Mouse (Mus musculus) E14TG2a.4 (cell line): ENCODE results near the gene Ttc28.

Source experiments
- H3K27me3 ChIP-seq: 2 replicates; pipeline ENCODE4 v1.6.1; 2014; ENCODE audit warnings: low read length, control low read depth; ENCODE audit not compliant: insufficient read depth
- H3K36me3 ChIP-seq: 2 replicates; pipeline ENCODE4 v1.6.1; 2014; ENCODE audit warnings: low read length, control low read depth; ENCODE audit not compliant: insufficient read depth
- H3K4me1 ChIP-seq: replicated peaks from 2 replicates; pipeline ENCODE4 v1.6.1; 2014; ENCODE audit warnings: low read depth, low read length, control low read depth
- H3K4me3 ChIP-seq: replicated peaks from 2 replicates; pipeline ENCODE4 v1.5.1; 2014; ENCODE audit warnings: mild to moderate bottlenecking, low read length
- H3K9me3 ChIP-seq: 2 replicates; pipeline ENCODE4 v1.6.1; 2014; ENCODE audit warnings: low read length, control low read depth
- CTCF ChIP-seq: conservative IDR thresholded peaks from 2 replicates; pipeline ENCODE4 v1.5.1; 2014; ENCODE audit warnings: low read length
- NANOG ChIP-seq: IDR thresholded peaks from 2 replicates; pipeline ENCODE4 v1.6.1; 2014; ENCODE audit warnings: borderline replicate concordance, low read length, mixed read lengths
- POU5F1 ChIP-seq: IDR thresholded peaks from 2 replicates; pipeline ENCODE4 v1.6.1; 2014; ENCODE audit warnings: low read length, borderline replicate concordance

The Ttc28 gene

GRCm38 (mm10) chr5:110898785-110899184 lies 19.2 kb downstream of the Ttc28 start:
- H3K4me1 ChIP-seq: peaks cover 18% of the 10 kb centered on the region
- no peaks in the 10 kb centered on the region for H3K27me3 ChIP-seq
- no peaks in the 10 kb centered on the region for H3K36me3 ChIP-seq
- H3K4me3 ChIP-seq: no peak overlapping the region
- no peaks in the 10 kb centered on the region for H3K9me3 ChIP-seq
- TF ChIP-seq CTCF (no peak), POU5F1 (no peak), NANOG (no peak)

- no peak for TF ChIP-seq NANOG
- TF ChIP-seq POU5F1: no peak
- no peak for TF ChIP-seq CTCF
- no peaks in the 10 kb centered on the region for H3K27me3 ChIP-seq
- no peaks in the 10 kb centered on the region for H3K9me3 ChIP-seq
- H3K36me3 ChIP-seq: no peaks in the 10 kb centered on the region
- peaks cover 7% of the 10 kb centered on the region for H3K4me1 ChIP-seq
- no peak overlapping the region for H3K4me3 ChIP-seq
Measured at GRCm38 (mm10) chr5:110900331-110900730, 20.7 kb downstream of the Ttc28 start.

- H3K4me1 ChIP-seq: 0 out of 2 replicates have a peak, but pooled peaks cover 2% of the 10 kb centered on the region
- no peak for TF ChIP-seq NANOG
- no peak for TF ChIP-seq CTCF
- TF ChIP-seq POU5F1: no peak
- no peak overlapping the region for H3K4me3 ChIP-seq
- H3K9me3 ChIP-seq: no peaks in the 10 kb centered on the region
- H3K36me3 ChIP-seq: no peaks in the 10 kb centered on the region
- H3K27me3 ChIP-seq: no peaks in the 10 kb centered on the region
Measured at GRCm38 (mm10) chr5:110906708-110907107, 27.1 kb downstream of the Ttc28 start.

- H3K9me3 ChIP-seq: no peaks in the 10 kb centered on the region
- H3K4me3 ChIP-seq: no peak overlapping the region
- no peaks in the 10 kb centered on the region for H3K36me3 ChIP-seq
- 0 out of 2 replicates have a peak, but pooled peaks cover 2% of the 10 kb centered on the region for H3K4me1 ChIP-seq
- no peak for TF ChIP-seq POU5F1
- no peak for TF ChIP-seq CTCF
- no peak for TF ChIP-seq NANOG
- no peaks in the 10 kb centered on the region for H3K27me3 ChIP-seq
Measured at GRCm38 (mm10) chr5:110908879-110909278, 29.3 kb downstream of the Ttc28 start.

GRCm38 (mm10) chr5:110909955-110910589 lies 30.5 kb downstream of the Ttc28 start:
- H3K4me3 ChIP-seq: no peak overlapping the region
- no peaks in the 10 kb centered on the region for H3K36me3 ChIP-seq
- H3K27me3 ChIP-seq: 0 out of 2 replicates have a peak, but pooled peaks cover 2% of the 10 kb centered on the region
- no peaks in the 10 kb centered on the region for H3K9me3 ChIP-seq
- 0 out of 2 replicates have a peak, but pooled peaks cover 2% of the 10 kb centered on the region for H3K4me1 ChIP-seq
- no peak for TF ChIP-seq POU5F1
- TF ChIP-seq NANOG: no peak

GRCm38 (mm10) chr5:110914859-110915258 lies 35.3 kb downstream of the Ttc28 start:
- Histone ChIP-seq H3K36me3 (no peaks in the 10 kb centered on the region), H3K9me3 (no peaks in the 10 kb centered on the region), H3K4me3 (no peak overlapping the region), H3K27me3 (peaks cover 23% of the 10 kb centered on the region; the same call in 1 of the 2 replicates), H3K4me1 (0 out of 2 replicates have a peak, but pooled peaks cover 2% of the 10 kb centered on the region)
- TF ChIP-seq CTCF (no peak), NANOG (no peak), POU5F1 (no peak)

- Histone ChIP-seq H3K9me3 (no peaks in the 10 kb centered on the region), H3K4me3 (no peak overlapping the region), H3K4me1 (no peaks in the 10 kb centered on the region), H3K36me3 (no peaks in the 10 kb centered on the region), H3K27me3 (peaks cover 23% of the 10 kb centered on the region; the same call in 1 of the 2 replicates)
- TF ChIP-seq CTCF (no peak), NANOG (no peak), POU5F1 (no peak)
Measured at GRCm38 (mm10) chr5:110916241-110916640, 36.6 kb downstream of the Ttc28 start.

GRCm38 (mm10) chr5:110919541-110919940 lies 39.9 kb downstream of the Ttc28 start:
- H3K4me1 ChIP-seq: no peaks in the 10 kb centered on the region
- peaks cover 25% of the 10 kb centered on the region for H3K27me3 ChIP-seq
- H3K4me3 ChIP-seq: no peak overlapping the region
- TF ChIP-seq NANOG (no peak), CTCF (no peak), POU5F1 (no peak)
- no peaks in the 10 kb centered on the region for H3K9me3 ChIP-seq
- no peaks in the 10 kb centered on the region for H3K36me3 ChIP-seq

GRCm38 (mm10) chr5:110923336-110923735 lies 43.7 kb downstream of the Ttc28 start:
- Histone ChIP-seq H3K36me3 (no peaks in the 10 kb centered on the region), H3K27me3 (peaks cover 3% of the 10 kb centered on the region; the same call in 1 of the 2 replicates), H3K4me3 (no peak overlapping the region), H3K4me1 (no peaks in the 10 kb centered on the region), H3K9me3 (no peaks in the 10 kb centered on the region)
- no peak for TF ChIP-seq NANOG
- no peak for TF ChIP-seq POU5F1
- TF ChIP-seq CTCF: no peak
